Mouse (Mus musculus) ZHBTc4 (cell line): Measurements from ENCODE around the gene Alk.

Experiments used
- DNase-seq: peaks from one replicate; pipeline ENCODE4 v3.0.0-alpha.2; 2011; ENCODE audit warnings: low read depth, low spot score

The Alk gene

DNA sequence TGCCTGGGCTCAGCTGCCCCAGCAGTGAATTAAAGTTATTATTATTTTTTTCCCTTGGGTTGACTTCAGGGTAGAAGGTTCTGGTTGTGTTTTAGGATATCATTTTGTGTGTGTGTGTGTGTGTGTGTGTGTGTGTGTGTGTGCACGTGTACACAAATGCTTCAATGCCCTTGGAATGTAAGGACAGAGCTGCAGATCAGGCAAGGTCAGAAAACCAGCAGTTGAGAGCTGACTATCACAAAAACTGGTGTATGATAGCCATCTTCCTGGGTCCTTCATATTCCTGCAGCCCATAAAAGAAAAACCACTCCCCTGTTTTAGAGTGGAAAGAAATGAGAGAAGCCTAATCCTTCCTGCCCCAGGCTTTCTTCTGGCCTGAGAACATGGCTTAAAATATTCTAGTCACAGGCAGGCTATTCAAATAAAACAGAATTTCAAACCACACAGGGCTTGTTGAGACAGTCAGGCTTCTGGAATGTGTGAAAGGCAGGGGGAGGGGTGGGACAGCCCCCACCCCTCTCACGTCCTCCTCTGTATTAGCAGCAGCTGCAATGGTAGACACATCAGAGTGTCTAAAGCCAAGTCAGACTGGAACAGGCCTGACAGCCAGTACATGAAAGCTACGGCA is 623.8 kb downstream of the Alk start:
- peak; percentile 5 for DNase-seq

DNA sequence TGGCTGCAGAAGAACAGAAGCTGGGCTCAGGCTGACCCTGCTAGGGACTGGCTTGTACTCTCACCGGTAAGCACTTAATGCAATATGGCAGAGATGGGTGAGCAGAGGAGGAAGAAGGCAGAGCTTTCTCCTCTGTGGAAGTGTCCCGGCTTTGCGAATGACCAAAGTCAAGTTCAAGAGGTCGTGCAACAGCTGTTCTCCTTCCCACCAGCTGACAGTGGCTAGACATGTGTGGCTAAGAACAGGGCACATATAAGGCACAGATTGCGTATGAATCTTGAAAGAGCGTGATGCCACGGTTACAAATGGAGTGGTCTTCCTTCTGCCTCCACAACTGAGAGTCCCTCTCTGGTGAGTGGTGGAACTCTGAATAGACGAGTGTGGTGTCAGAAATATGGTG is 625.3 kb downstream of the Alk start:
- DNase-seq, result no peak

DNA sequence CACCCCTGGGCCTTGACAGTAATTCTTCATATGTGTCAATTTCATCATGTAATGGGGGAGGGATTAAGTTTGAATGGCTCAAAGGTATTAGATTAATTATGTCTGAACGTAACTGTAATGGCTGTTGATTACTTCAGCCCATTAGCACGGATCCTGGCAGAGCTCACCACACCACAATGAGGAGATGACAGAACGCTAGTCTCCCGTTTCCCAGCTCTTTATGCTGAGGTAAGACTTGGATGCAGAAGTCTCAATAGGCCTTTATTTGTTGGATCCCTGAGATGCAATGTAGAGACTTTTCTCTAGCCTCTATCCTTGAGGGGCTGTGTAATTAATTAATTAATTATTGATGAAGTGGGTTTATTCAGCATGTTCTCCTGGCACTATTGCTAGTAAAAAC is 627.8 kb downstream of the Alk start:
- no peak for DNase-seq

- DNase-seq, result no peak
Measured at GRCm38 (mm10) chr17:71973704-71974103, 630.7 kb downstream of the Alk start.

- no peak for DNase-seq
Measured at GRCm38 (mm10) chr17:71967356-71967755, 637.1 kb downstream of the Alk start.

GRCm38 (mm10) chr17:71965733-71966606 is 638.5 kb downstream of the Alk start:
- no peak for DNase-seq

GRCm38 (mm10) chr17:71964610-71965009 is 639.8 kb downstream of the Alk start:
- DNase-seq, result no peak

GRCm38 (mm10) chr17:71962746-71963145 is 641.7 kb downstream of the Alk start:
- DNase-seq, result no peak

DNA sequence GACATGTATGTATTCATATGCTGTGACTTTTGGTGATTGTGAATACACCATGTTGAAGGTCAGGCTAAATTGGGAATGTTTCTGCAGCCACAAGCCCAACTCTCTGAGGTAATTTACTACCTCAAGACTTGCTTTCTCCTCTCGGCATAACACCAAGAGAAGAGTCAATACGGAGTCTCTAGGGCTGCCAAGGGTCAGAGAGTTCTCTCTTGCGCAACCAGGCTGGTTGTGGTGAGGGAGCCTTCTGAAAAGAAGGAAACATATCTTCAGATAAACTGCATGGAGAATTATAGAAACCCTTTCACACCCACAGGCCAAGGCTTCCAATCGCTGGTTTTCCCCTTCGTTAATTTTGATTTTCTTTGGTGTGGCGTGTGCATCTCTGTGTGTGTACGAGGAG is 649.4 kb downstream of the Alk start:
- no peak for DNase-seq

GRCm38 (mm10) chr17:71954217-71954844 is 650.1 kb downstream of the Alk start:
- DNase-seq, result peak; percentile 4

DNA sequence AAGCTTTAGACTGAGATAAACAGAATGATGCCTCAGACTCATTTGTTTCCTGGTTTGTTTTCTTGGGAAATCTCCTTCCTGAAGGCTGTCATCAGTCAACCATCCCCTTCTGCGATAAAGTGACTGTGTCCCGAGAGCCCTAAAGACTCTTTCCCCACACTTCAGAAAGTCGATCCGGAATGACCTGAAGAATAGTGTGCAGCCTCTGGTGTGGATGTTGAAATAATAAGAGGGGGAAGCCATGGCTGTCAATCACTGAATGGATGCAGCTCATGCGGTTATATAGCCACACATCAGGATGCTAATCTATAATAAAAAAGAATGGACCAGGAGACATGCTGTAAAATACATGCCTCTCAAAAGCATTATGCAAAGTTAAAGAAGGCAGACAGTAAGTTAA is 653.5 kb downstream of the Alk start:
- DNase-seq, result no peak

DNA sequence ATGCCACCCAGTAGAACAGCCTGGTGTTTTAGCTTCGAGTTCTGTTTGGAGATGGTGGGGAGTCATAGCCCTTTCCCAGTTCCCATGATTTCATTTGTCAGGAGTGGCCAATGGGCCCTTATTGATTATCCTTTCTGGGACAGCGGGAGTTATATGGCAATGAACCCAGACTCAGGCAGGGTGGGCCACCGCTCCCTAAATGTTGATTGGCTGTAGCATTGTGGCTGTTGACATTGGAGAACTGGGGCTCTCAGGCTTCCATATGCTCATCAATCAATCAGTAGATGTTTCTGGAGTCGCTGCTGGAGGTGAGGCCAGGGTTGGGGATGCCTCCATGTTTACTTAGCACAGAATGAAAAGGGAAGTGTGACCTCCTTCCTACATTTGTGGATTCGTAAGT is 655.7 kb downstream of the Alk start:
- no peak for DNase-seq

DNA sequence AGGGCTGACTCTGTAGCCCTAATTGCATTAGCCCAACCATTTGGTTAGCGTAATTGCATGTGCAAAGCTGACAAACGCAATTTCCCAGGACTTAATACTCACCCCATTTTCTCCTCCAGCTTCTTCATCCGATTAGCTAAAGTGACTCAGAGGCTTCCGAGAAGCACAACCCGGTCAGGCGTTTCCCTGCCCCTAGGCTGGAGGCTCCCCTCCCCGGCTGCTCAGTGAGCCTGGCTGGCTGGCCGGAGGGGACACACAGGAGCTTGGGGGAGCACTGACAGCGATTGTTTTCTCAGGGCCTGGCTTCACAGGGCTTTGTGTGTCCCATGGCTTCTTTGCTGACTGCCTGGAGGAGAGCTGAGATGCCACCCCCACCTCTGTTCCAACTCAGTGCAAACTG is 657.0 kb downstream of the Alk start:
- no peak for DNase-seq

- no peak for DNase-seq
Measured at GRCm38 (mm10) chr17:71944020-71944419, 660.4 kb downstream of the Alk start.

DNA sequence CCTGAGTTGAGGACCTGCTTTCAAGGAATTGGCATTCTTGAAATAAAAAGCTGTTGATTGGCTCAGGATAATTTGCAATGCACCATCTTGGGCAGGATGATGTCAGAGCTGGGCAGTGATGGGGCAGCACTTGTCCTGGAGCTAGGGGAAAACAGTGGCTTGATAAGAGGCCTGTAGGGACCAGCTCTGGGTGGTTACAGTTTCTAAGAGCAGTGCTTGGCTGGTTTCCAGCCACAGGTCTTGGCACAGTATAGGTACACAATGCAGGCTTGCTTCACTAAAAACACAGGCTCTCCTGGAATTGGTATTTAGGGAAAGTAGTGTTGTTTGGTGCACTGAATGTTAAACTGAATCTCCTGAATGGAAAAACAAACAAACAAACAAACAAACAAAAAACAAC is 662.4 kb downstream of the Alk start:
- DNase-seq, result no peak

DNA sequence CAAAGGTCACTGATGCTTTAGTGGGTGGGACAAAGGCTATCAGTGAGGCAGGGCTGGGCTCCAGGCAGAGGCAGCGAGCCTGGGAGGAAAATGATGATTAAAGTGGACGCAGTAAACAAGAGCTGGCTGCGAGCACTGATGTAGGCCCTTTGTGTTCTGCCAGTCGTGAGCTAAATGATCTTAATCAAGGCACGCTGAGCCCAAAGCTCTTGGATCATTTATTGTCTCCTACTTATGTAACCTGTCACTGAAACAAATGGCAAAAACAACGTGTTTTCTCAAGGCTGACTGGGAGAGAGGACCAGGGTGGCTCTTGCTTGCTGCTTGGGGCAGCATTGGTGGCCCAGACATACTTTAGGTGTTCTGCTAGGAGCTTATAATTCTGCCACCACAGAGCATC is 663.0 kb downstream of the Alk start:
- no peak for DNase-seq

GRCm38 (mm10) chr17:71936681-71937080 is 667.7 kb downstream of the Alk start:
- DNase-seq, result no peak

- no peak for DNase-seq
Measured at GRCm38 (mm10) chr17:71935837-71936236, 668.6 kb downstream of the Alk start.

DNA sequence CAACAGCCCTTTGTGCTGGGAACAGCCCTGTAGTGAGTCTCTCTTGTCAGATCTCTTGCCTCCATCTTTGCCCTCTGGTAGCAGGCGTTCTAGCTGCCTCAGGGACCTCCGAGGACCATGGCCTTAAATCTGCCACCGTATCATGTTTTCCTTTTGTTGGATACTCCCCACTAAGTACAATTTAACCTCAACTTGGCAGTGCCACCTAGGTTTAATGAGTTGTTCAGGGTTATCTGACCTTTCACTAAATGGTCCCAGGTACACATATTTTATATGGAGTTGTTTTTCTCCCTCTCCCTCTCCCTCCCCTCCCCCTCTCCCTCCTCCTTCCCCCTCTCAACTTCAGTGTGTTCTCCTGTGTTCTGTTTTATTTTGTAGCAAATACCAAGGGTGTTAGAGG is 669.1 kb downstream of the Alk start:
- no peak for DNase-seq

DNA sequence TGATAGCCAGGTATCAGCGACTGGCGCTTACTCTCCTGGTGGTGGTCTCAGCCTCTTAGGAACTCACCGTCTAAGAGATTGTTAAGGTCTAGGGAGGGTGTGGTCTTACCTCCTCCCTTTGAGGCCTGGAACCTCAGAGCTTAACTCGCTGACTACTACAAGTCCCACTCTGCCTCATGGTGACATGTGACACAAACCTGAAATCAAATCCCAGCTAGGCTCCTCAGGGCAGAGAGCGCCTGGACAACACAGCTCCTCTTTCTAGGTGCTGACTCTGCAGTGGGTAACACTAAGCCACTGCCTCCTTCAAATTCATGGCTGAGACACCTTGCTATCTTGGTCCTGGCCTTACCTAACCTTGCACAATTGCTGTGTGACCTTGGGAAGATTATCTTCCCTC is 689.5 kb downstream of the Alk start:
- no peak for DNase-seq

DNA sequence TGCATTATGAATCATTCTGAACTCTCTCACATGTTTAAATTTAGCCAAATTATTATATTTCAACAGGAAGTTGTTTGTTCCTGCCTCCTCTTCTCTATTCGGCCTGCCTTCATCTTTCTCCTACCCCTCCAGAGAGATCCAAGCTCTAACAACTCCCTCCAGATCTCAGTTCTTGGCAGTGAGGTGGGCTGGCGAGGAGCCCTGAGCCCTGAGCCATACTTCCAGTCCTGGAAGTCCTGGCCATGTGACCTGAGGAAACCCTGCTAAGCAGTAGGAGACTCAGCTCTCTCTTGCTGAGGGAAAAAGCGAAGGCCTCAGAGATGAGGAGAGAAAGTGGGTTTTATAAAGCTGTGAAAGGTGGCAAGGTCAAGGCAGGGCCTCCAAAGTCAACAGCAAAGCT is 689.9 kb downstream of the Alk start:
- DNase-seq, result no peak

DNA sequence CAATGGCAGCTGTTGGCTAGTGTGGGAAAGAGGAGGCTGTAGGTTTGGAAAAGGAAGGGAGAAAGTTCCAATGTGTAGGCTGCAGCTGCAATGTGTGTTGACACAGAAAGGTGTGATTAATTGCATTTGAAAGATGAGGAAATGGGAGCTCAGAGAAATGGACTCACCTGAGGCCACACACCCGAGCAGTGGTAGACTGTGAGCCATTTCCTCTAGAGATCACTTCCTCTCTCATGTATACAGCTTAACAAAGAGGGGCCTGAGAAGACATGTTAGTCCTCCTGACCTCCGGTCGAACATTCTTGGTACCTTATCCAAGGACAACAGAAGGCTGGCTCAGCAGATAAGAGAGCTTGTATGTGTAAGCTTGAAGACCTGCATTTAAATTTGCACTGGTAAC is 691.2 kb downstream of the Alk start:
- peak; percentile 70 for DNase-seq

DNA sequence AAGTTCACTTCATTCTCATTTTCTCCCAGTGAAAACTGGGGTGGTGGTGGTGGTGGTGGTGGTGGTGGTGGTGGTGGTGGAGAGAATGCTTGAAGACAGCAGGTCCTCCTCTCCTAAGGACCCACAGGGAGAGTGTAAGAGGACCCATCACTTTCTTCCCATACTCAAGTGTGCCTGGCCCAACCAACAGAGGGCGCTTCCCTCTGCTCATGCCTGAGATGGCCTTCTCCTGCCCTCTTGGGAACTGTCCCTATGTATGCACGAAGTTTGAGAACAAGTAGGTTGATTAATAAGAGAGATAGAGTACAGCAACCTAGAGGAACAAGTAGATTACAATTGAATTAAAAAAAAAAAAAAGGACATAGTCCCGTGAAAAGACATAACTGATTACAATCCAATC is 695.3 kb downstream of the Alk start:
- DNase-seq, result peak; percentile 6
